Mouse (Mus musculus) urinary bladder, adult 2 months (tissue): ENCODE measurements around the gene Phf21a. TPM values are rescaled to one million over a fixed set of nuclear protein-coding genes. Genes with fewer than 3 reads are reported as not detected.
A peak's percentile ranks its signal among the peaks of the same experiment; 100 is the strongest.
"Not testable (repeated sequence)": the region's sequence is repeated elsewhere in the genome, so short reads cannot be mapped to it uniquely, and the experiment has no call there.

Experiments used
- DNase-seq: peaks from one replicate; pipeline ENCODE4 v3.0.0; 2022; ENCODE audit warnings: low spot score
- polyA plus RNA-seq: library from polyadenylated mRNA; depleted of rRNA; stranded (reverse); fragments of >200 nt; gene quantifications from 2 replicates; pipeline ENCODE4 v1.2.3, GENCODE M21; 2012

Gene Phf21a
- polyA plus RNA-seq, 1 experiment, result 27.1 TPM

- no peak for DNase-seq
Observed at GRCm38 (mm10) chr2:92381901-92382588, 289.1 kb downstream of the Phf21a start, which contains the start of gene 1700029I15Rik. 1700029I15Rik (plus strand) TSS chr2:92382538.

DNA sequence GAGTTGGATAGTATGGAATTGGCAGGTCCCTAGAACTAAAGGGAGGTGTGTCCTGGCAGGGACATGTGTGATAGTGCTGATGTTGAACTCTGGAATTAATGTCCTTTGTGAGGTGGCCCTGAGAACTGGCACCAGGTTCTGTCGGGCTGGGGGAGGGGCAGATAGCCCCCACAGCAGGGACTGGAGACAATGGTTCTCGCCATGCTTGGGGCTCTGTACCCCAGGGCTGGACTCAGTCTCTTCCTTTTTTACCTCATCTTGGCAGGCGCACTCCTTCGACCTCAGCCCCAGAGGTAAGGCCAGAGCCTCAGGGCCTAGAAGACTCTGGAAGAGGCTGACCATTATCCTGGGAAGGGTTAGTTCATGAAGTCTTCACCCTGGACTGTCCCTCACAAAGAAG is 289.8 kb downstream of the Phf21a start:
- DNase-seq, result no peak

- no peak for DNase-seq
Observed at GRCm38 (mm10) chr2:92384101-92384500, 291.2 kb downstream of the Phf21a start.

GRCm38 (mm10) chr2:92385113-92386051 is 292.5 kb downstream of the Phf21a start:
- DNase-seq, result no peak

DNA sequence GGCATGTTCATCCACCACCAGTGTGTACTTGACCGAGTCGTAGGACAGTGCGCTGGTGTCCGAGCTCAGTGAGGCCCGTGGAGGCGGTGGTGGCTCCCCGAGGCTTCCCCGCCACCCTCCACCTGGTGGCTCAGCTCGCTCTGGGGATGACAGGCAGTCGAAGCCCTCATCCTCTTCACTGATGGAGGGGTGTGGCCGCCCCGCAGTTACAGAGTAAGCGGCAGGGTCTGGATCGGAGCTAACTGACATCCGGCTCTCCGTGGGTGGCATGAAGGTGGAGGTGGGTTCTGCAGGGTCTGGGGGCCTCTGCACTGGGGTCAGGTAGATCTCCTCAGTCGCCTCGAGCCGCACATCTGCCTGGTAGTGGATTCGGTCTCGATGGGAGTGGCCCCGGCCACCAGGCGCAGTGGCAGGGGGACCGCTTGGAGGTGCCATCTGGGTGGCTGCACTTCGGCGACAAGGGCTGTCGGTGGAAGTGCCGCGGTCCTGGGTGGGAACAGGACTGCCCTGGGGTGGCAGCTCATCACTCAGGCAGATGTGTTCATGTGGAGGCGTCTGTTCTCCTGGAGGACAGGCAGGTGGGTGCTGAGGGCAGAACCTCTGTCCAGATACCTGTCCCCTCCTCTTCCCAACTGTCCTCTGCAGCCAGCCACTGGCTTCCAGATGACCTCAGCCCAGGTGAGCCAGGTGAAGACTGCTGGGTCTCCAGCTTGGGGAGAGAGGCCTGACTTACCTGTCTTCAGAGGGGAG is 294.1 kb downstream of the Phf21a start:
- no peak for DNase-seq

GRCm38 (mm10) chr2:92387646-92388045 is 294.7 kb downstream of the Phf21a start:
- no peak for DNase-seq

GRCm38 (mm10) chr2:92388081-92388517 is 295.2 kb downstream of the Phf21a start:
- DNase-seq, result no peak

GRCm38 (mm10) chr2:92388891-92389641 is 296.1 kb downstream of the Phf21a start:
- peak; percentile 62 for DNase-seq

GRCm38 (mm10) chr2:92389645-92390044 is 296.7 kb downstream of the Phf21a start:
- no peak for DNase-seq

- no peak for DNase-seq
Observed at GRCm38 (mm10) chr2:92390206-92390930, 297.5 kb downstream of the Phf21a start.

DNA sequence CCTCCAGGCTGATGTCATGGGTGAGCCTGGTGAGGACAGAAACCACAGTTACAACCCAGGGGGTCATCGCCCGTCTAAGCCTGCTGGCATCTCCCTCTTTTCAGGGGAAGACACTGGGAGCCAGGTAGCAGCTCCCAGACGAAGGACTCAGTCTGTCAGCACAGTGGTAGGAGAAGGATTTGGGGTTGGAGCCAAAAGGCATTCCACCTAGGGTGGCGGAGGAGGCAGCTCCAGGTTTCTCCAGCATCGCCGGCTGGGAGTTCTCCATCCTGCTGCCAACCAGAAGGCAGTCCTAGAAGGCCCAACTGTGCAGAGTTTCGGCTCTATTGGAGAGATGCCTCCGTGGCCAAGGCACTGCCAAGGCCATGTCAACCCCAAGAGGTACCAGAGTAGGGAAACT is 298.2 kb downstream of the Phf21a start:
- no peak for DNase-seq

- DNase-seq, result no peak
Observed at GRCm38 (mm10) chr2:92391703-92392317, 298.9 kb downstream of the Phf21a start.

- no peak for DNase-seq
Observed at GRCm38 (mm10) chr2:92392318-92393264, 299.7 kb downstream of the Phf21a start.

- no peak for DNase-seq
Observed at GRCm38 (mm10) chr2:92395535-92395934, 302.6 kb downstream of the Phf21a start.

GRCm38 (mm10) chr2:92397436-92397835 is 304.5 kb downstream of the Phf21a start:
- no peak for DNase-seq

GRCm38 (mm10) chr2:92399877-92400276 is 307.0 kb downstream of the Phf21a start:
- not testable (repeated sequence) for DNase-seq

DNA sequence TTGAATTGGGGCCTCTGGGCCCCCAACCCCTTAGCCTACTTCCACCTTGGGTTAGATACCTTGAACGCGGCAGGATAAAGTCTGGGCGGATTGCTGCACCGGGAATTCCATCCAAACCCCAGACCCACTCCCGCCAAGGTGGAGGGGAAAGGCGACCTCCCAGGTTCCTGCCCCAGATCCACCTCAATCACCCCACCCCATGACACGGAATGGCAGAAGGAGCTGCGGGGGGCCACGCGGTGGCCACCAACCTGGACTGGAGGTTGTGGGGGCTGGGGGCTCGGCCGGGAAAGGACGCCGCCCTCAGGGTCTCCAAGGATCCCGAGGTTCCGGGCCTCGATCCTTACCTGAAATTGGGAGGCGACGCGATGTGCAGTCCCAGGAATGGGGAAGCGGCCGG is 307.8 kb downstream of the Phf21a start:
- no peak for DNase-seq

DNA sequence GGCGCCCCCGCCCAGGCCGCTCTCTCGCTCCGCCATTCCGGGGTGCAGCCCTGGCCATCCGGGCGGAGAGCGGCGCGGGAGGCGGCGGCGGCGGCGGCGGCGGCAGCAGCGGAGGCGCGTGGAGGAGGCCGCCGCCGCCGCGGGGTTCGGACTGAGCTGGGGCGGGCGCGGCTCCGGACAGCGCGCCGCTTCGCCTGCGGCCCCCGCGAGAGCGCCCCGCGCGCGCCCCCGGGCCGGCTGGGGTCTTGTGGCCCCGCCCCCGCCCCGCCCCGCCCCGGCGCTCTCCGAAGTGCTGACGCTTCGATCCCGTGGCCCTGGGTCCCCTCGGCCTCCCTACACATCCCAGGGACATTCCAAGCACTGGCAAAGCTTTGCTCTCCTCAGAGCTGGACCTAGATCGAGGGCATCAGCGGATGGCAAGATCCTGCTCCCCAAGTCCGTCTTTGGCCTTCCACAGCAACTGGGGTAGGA is 308.2 kb downstream of the Phf21a start, which contains the start of gene Mapk8ip1:
TSS of gene Mapk8ip1 (minus strand) at position 173 of the 471 bp plus-strand sequence.
- no peak for DNase-seq
